Mouse (Mus musculus) erythroblast, embryonic 14.5 days (primary cell): Measurements from ENCODE around the gene Paqr8.

Experiments used
- GATA1 ChIP-seq: IDR thresholded peaks from 2 replicates; pipeline ENCODE4 v1.6.1; 2012; ENCODE audit warnings: low read length, inconsistent platforms, mixed read lengths
- TAL1 ChIP-seq: IDR thresholded peaks from 3 replicates; pipeline ENCODE4 v1.6.1; 2012; ENCODE audit warnings: low read length, inconsistent platforms, mixed read lengths

DNA sequence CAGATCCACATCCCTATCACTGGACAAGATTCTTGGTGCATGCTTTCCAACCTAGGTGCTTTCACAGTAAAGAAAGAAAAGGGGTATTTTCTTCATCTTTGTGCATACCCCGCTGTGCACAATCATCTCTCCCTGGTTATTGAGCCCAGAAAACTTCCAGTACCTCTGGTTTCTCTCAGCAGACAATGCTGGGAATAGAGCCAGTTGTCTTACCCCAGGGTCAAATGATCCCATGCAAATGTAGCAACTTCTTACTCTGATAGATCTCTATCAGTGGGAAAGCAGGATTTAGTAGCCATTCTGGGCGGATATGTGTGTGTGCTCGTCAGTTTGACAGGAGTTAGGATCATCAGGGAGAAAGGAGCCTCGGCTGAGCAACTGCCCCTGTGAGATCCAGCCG, 25.2 kb downstream of the Paqr8 start:
- TF ChIP-seq GATA1 = no peak
- TF ChIP-seq TAL1 = no peak
